ENCODE assay signal across 19 mouse cellular contexts in the genomic region with DNA sequence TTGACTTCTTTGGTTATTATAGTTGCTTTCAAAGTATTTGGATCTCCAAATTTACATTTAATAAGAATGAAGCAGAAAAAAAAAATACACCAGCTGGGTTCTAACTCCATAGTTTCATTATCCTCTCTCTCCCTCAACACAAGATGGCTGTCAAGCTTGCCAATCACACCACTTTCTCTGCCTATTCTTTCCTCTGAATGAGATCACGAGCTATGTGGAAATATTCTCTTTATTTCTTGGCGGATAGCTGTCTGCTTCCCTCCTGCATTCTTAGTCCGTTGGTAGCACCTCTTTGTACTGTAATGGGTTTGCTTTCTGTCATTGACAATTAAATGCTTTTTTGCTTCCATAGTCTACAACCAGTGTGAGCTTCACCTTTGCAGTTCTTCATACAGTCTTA.
"Had no signal": no experiment of that assay in that cellular context is flagged by ENCODE, and none has a peak within 500 bp of the region (broad histone marks: within the 10 kb centered on the region; RNA-seq: fewer than 3 reads in every experiment).

No protein-coding gene starts in this region.

- DNase-seq: lung, adult 18-20 months; lung, embryonic 14.5 days; lung, postnatal 10 days; lung, postnatal 4 days; midbrain, embryonic 14.5 days; retina, postnatal 1 day; right cerebral cortex, adult 18-20 months; right cerebral cortex, postnatal 25 days; right cerebral cortex, postnatal 4 days; spleen, adult 18-20 months; thymus, adult 2 months; thymus, postnatal 25 days; thymus, postnatal 4 days had no signal

- H3K27ac ChIP-seq: midbrain, embryonic 10.5 days; midbrain, embryonic 12.5 days; neural tube, embryonic 13.5 days; neural tube, embryonic 15.5 days had no signal

- ATAC-seq: midbrain, embryonic 16.5 days had no signal

- H3K27me3 ChIP-seq: midbrain, embryonic 12.5 days; neural tube, embryonic 13.5 days; neural tube, embryonic 15.5 days had no signal

- H3K4me1 ChIP-seq: midbrain, embryonic 10.5 days; midbrain, embryonic 12.5 days; neural tube, embryonic 13.5 days; neural tube, embryonic 15.5 days had no signal

- H3K36me3 ChIP-seq: midbrain, embryonic 10.5 days; midbrain, embryonic 12.5 days; neural tube, embryonic 13.5 days; neural tube, embryonic 15.5 days had no signal

- H3K9me3 ChIP-seq: midbrain, embryonic 10.5 days; midbrain, embryonic 12.5 days; neural tube, embryonic 13.5 days; neural tube, embryonic 15.5 days had no signal

- H3K4me3 ChIP-seq: midbrain, embryonic 10.5 days; midbrain, embryonic 12.5 days; myocyte; neural tube, embryonic 13.5 days; neural tube, embryonic 15.5 days had no signal

- H3K4me2 ChIP-seq: lung, embryonic 14.5 days; midbrain, embryonic 12.5 days; neural tube, embryonic 13.5 days; neural tube, embryonic 15.5 days had no signal

- H3K9ac ChIP-seq: lung, embryonic 14.5 days; midbrain, embryonic 12.5 days; neural tube, embryonic 13.5 days; neural tube, embryonic 15.5 days had no signal
